Mouse (Mus musculus): ENCODE results near the gene Zfp606. TPM values are rescaled to one million over a fixed set of nuclear protein-coding genes. Genes with fewer than 3 reads are reported as not detected.

Gene Zfp606
- polyA plus RNA-seq, 1 experiment, result 7.6 TPM

DNA sequence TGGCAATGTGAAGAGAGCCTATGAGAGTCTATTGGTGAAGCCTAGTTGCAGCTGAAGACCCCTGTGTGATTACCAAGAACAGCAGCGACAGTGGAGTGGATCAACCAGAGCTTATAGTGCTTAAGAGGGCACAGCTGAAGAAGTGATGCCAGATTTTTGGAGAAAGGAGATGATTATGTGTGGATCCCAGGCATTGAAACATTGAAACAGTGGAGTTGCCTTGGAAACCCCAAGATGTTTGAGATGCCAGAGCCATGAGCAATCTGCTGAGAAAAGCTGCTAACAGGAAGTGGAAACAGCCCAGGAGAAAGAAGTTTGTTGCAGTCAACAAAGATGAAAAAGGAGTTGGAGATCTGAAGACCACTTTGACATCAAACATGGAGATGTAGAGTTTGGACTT lies 32.8 kb downstream of the Zfp606 start:
- no peak for TF ChIP-seq POLR2A (IDR thresholded peaks at IDR 0.05; ENCODE audit: control insufficient read depth, extremely low read depth, insufficient read depth, low read length, poor library complexity)
- no peak overlapping the region for H3K27ac ChIP-seq (ENCODE audit: control insufficient read depth, insufficient read depth, low read length)
- DNase-seq, result no peak
- H3K4me1 ChIP-seq (replicated peaks; ENCODE audit: control insufficient read depth, insufficient read depth, low read length), result no peaks in the 10 kb centered on the region
- H3K4me3 ChIP-seq (ENCODE audit: control insufficient read depth, insufficient read depth, low read length), result no peak overlapping the region
- WGBS, result 71% methylated on average over 1 of the region's 1 CpGs
- H3K27me3 ChIP-seq (ENCODE audit: control insufficient read depth, insufficient read depth, low read length), result no peaks in the 10 kb centered on the region
- no peaks in the 10 kb centered on the region for H3K36me3 ChIP-seq (ENCODE audit: control insufficient read depth, insufficient read depth, low read length)

DNA sequence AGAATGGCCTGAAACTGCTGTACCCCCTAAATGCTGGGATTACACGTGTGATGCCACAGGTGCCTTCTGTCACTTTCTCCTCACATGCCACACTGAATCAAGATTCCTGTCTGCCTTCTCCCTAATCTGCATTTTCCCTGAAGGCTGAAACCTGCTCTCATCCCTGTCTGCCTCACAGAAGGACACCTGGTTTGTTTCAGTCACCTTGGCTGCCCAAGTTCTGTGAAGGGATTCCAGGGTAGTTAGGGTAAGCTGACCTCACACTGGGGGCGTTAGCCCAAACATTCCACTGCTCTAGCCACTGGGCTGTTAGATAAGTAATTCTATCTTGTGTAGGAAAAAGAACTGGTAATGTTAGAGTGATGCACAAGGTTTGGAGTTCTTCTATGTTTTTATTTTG lies 34.1 kb downstream of the Zfp606 start, which contains the start of gene 2900092C05Rik:
TSS of gene 2900092C05Rik (plus strand) at position 301 of the 400 bp plus-strand sequence.
- WGBS, result 76% methylated on average over 2 of the region's 2 CpGs
- H3K27me3 ChIP-seq (ENCODE audit: control insufficient read depth, insufficient read depth, low read length), result no peaks in the 10 kb centered on the region
- TF ChIP-seq CTCF (IDR thresholded peaks at IDR 0.05; ENCODE audit: borderline replicate concordance, control insufficient read depth, extremely low read depth, insufficient read depth, low read length, poor library complexity) (no peak), POLR2A (IDR thresholded peaks at IDR 0.05; ENCODE audit: control insufficient read depth, extremely low read depth, insufficient read depth, low read length, poor library complexity) (no peak)
- H3K4me3 ChIP-seq (ENCODE audit: control insufficient read depth, insufficient read depth, low read length), result no peak within 1 kb of the TSS
- no peak for DNase-seq
- H3K27ac ChIP-seq (ENCODE audit: control insufficient read depth, insufficient read depth, low read length), result no peak within 1 kb of the TSS
- H3K4me1 ChIP-seq (replicated peaks; ENCODE audit: control insufficient read depth, insufficient read depth, low read length), result no peaks in the 10 kb centered on the region
- no peaks in the 10 kb centered on the region for H3K36me3 ChIP-seq (ENCODE audit: control insufficient read depth, insufficient read depth, low read length)

Other genes with a start within 250 kb of the Zfp606 start
- gene Vmn1r81, start 210.0 kb upstream of the Zfp606 start, polyA plus RNA-seq (2012; rRNA removed), result not detected in 2 replicates
- not detected in 2 replicates for gene Vmn1r82, start 177.9 kb upstream of the Zfp606 start, polyA plus RNA-seq (2012; rRNA removed)
- gene Vmn1r83, start 148.8 kb upstream of the Zfp606 start, polyA plus RNA-seq (2012; rRNA removed), result not detected in 2 replicates
- gene Vmn1r84, start 109.0 kb upstream of the Zfp606 start, polyA plus RNA-seq (2012; rRNA removed), result not detected in 2 replicates
- gene Zfp551, start 55.5 kb upstream of the Zfp606 start, polyA plus RNA-seq (2012; rRNA removed), result 1.0 and 1.2 TPM in 2 replicates
- not detected in 2 replicates for gene 2900092C05Rik, start 34.2 kb downstream of the Zfp606 start, polyA plus RNA-seq (2012; rRNA removed)
- not detected in 2 replicates for gene Vmn2r53, start 130.5 kb downstream of the Zfp606 start, polyA plus RNA-seq (2012; rRNA removed)
- gene Vmn2r54, start 162.0 kb downstream of the Zfp606 start, polyA plus RNA-seq (2012; rRNA removed), result not detected in 2 replicates
- gene Vmn2r55, start 206.7 kb downstream of the Zfp606 start, polyA plus RNA-seq (2012; rRNA removed), result not detected in 2 replicates

All from thymus, adult 2 months (tissue).